Mouse (Mus musculus): ENCODE data around the gene Ngfr. TPM values are rescaled to one million over a fixed set of nuclear protein-coding genes. Genes with fewer than 3 reads are reported as not detected.

Ngfr gene
- polyA plus RNA-seq, 1 experiment from 2014 or later: 10.5 TPM

GRCm38 (mm10) chr11:95557719-95558118 lies 29.8 kb downstream of the Ngfr start:
- no peak for ATAC-seq (replicated peaks; ENCODE audit: low FRiP score)
- no peak overlapping the region for H3K27ac ChIP-seq (ENCODE audit: low read depth, low read length)
- DNase-seq (ENCODE audit: low spot score): no peak
- 25% methylated on average over 6 of the region's 6 CpGs for WGBS
- H3K27me3 ChIP-seq (ENCODE audit: control insufficient read depth, insufficient read depth, low read length): no peaks in the 10 kb centered on the region
- no peak overlapping the region for H3K4me2 ChIP-seq (ENCODE audit: low read depth, low read length, severe bottlenecking)
- no peaks in the 10 kb centered on the region for H3K4me1 ChIP-seq (replicated peaks; ENCODE audit: control insufficient read depth, insufficient read depth, low read length)
- no peaks in the 10 kb centered on the region; the same call in 1 of the 2 replicates for H3K9me3 ChIP-seq (ENCODE audit: control insufficient read depth, low read length)
- H3K4me3 ChIP-seq (ENCODE audit: low read depth, low read length): no peak overlapping the region
- H3K36me3 ChIP-seq (ENCODE audit: control insufficient read depth, insufficient read depth, low read length): no peaks in the 10 kb centered on the region
- H3K9ac ChIP-seq (ENCODE audit: low read length): no peak overlapping the region

GRCm38 (mm10) chr11:95557032-95557431 lies 30.5 kb downstream of the Ngfr start:
- DNase-seq (ENCODE audit: low spot score) (no peak), ATAC-seq (replicated peaks; ENCODE audit: low FRiP score) (no peak)
- Histone ChIP-seq H3K9me3 (ENCODE audit: control insufficient read depth, low read length) (no peaks in the 10 kb centered on the region; the same call in 1 of the 2 replicates), H3K27me3 (ENCODE audit: control insufficient read depth, insufficient read depth, low read length) (no peaks in the 10 kb centered on the region), H3K4me1 (replicated peaks; ENCODE audit: control insufficient read depth, insufficient read depth, low read length) (no peaks in the 10 kb centered on the region), H3K4me3 (ENCODE audit: low read depth, low read length) (no peak overlapping the region), H3K27ac (ENCODE audit: low read depth, low read length) (no peak overlapping the region), H3K36me3 (ENCODE audit: control insufficient read depth, insufficient read depth, low read length) (no peaks in the 10 kb centered on the region), H3K4me2 (ENCODE audit: low read depth, low read length, severe bottlenecking) (no peak overlapping the region), H3K9ac (ENCODE audit: low read length) (no peak overlapping the region)
- 83% methylated on average over 6 of the region's 6 CpGs for WGBS

GRCm38 (mm10) chr11:95555279-95555678 lies 32.3 kb downstream of the Ngfr start:
- no peaks in the 10 kb centered on the region; the same call in 1 of the 2 replicates for H3K9me3 ChIP-seq (ENCODE audit: control insufficient read depth, low read length)
- H3K36me3 ChIP-seq (ENCODE audit: control insufficient read depth, insufficient read depth, low read length): no peaks in the 10 kb centered on the region
- no peak overlapping the region for H3K9ac ChIP-seq (ENCODE audit: low read length)
- no peak for ATAC-seq (replicated peaks; ENCODE audit: low FRiP score)
- H3K4me2 ChIP-seq (ENCODE audit: low read depth, low read length, severe bottlenecking): no peak overlapping the region
- H3K4me3 ChIP-seq (ENCODE audit: low read depth, low read length): no peak overlapping the region
- H3K27me3 ChIP-seq (ENCODE audit: control insufficient read depth, insufficient read depth, low read length): no peaks in the 10 kb centered on the region
- H3K4me1 ChIP-seq (replicated peaks; ENCODE audit: control insufficient read depth, insufficient read depth, low read length): no peaks in the 10 kb centered on the region
- no peak for DNase-seq (ENCODE audit: low spot score)
- no peak overlapping the region for H3K27ac ChIP-seq (ENCODE audit: low read depth, low read length)
- 61% methylated on average over 8 of the region's 8 CpGs for WGBS

- Histone ChIP-seq H3K4me3 (ENCODE audit: low read depth, low read length) (no peak overlapping the region), H3K9ac (ENCODE audit: low read length) (no peak overlapping the region), H3K9me3 (ENCODE audit: control insufficient read depth, low read length) (no peaks in the 10 kb centered on the region; the same call in 1 of the 2 replicates), H3K4me2 (ENCODE audit: low read depth, low read length, severe bottlenecking) (no peak overlapping the region), H3K27ac (ENCODE audit: low read depth, low read length) (no peak overlapping the region), H3K4me1 (replicated peaks; ENCODE audit: control insufficient read depth, insufficient read depth, low read length) (no peaks in the 10 kb centered on the region), H3K36me3 (ENCODE audit: control insufficient read depth, insufficient read depth, low read length) (no peaks in the 10 kb centered on the region), H3K27me3 (ENCODE audit: control insufficient read depth, insufficient read depth, low read length) (no peaks in the 10 kb centered on the region)
- ATAC-seq (replicated peaks; ENCODE audit: low FRiP score) (no peak), DNase-seq (ENCODE audit: low spot score) (no peak)
- 85% methylated on average over 12 of the region's 12 CpGs for WGBS
Measured at GRCm38 (mm10) chr11:95550301-95551021, 37.1 kb downstream of the Ngfr start.

- H3K27me3 ChIP-seq (ENCODE audit: control insufficient read depth, insufficient read depth, low read length): no peaks in the 10 kb centered on the region
- 66% methylated on average over 10 of the region's 10 CpGs for WGBS
- no peak overlapping the region for H3K4me2 ChIP-seq (ENCODE audit: low read depth, low read length, severe bottlenecking)
- DNase-seq (ENCODE audit: low spot score) (no peak), ATAC-seq (replicated peaks; ENCODE audit: low FRiP score) (no peak)
- H3K4me1 ChIP-seq (replicated peaks; ENCODE audit: control insufficient read depth, insufficient read depth, low read length): no peaks in the 10 kb centered on the region
- no peak overlapping the region for H3K27ac ChIP-seq (ENCODE audit: low read depth, low read length)
- H3K9me3 ChIP-seq (ENCODE audit: control insufficient read depth, low read length): no peaks in the 10 kb centered on the region
- H3K36me3 ChIP-seq (ENCODE audit: control insufficient read depth, insufficient read depth, low read length): no peaks in the 10 kb centered on the region
- H3K4me3 ChIP-seq (ENCODE audit: low read depth, low read length): no peak overlapping the region
- no peak overlapping the region for H3K9ac ChIP-seq (ENCODE audit: low read length)
Measured at GRCm38 (mm10) chr11:95546021-95546782, 41.3 kb downstream of the Ngfr start.

- no peak for DNase-seq (ENCODE audit: low spot score)
- H3K27ac ChIP-seq (ENCODE audit: low read depth, low read length): no peak overlapping the region
Measured at GRCm38 (mm10) chr11:95544546-95545327, 42.8 kb downstream of the Ngfr start.

GRCm38 (mm10) chr11:95540637-95541385 lies 46.7 kb downstream of the Ngfr start:
- Histone ChIP-seq H3K36me3 (ENCODE audit: control insufficient read depth, insufficient read depth, low read length) (no peaks in the 10 kb centered on the region), H3K27ac (ENCODE audit: low read depth, low read length) (no peak overlapping the region), H3K27me3 (ENCODE audit: control insufficient read depth, insufficient read depth, low read length) (no peaks in the 10 kb centered on the region; the same call in 1 of the 2 replicates), H3K4me2 (ENCODE audit: low read depth, low read length, severe bottlenecking) (no peak overlapping the region), H3K4me3 (ENCODE audit: low read depth, low read length) (no peak overlapping the region), H3K9ac (ENCODE audit: low read length) (no peak overlapping the region), H3K4me1 (replicated peaks; ENCODE audit: control insufficient read depth, insufficient read depth, low read length) (0 out of 2 replicates have a peak, but pooled peaks cover 2% of the 10 kb centered on the region), H3K9me3 (ENCODE audit: control insufficient read depth, low read length) (no peaks in the 10 kb centered on the region)
- 40% methylated on average over 18 of the region's 18 CpGs for WGBS
- DNase-seq (ENCODE audit: low spot score): no peak
- no peak; the same call in 1 of the 2 replicates for ATAC-seq (replicated peaks; ENCODE audit: low FRiP score)

More at GRCm38 (mm10) chr11:95544546-95545327, 42.8 kb downstream of the Ngfr start:
- Histone ChIP-seq H3K9ac (ENCODE audit: low read length) (no peak overlapping the region), H3K4me2 (ENCODE audit: low read depth, low read length, severe bottlenecking) (no peak overlapping the region), H3K27me3 (ENCODE audit: control insufficient read depth, insufficient read depth, low read length) (no peaks in the 10 kb centered on the region), H3K9me3 (ENCODE audit: control insufficient read depth, low read length) (no peaks in the 10 kb centered on the region), H3K4me1 (replicated peaks; ENCODE audit: control insufficient read depth, insufficient read depth, low read length) (no peaks in the 10 kb centered on the region), H3K36me3 (ENCODE audit: control insufficient read depth, insufficient read depth, low read length) (no peaks in the 10 kb centered on the region), H3K4me3 (ENCODE audit: low read depth, low read length) (no peak overlapping the region)
- ATAC-seq (replicated peaks; ENCODE audit: low FRiP score): no peak
- WGBS: 89% methylated on average over 8 of the region's 8 CpGs

Measured in forebrain, embryonic 11.5 days (tissue).